Mouse (Mus musculus) midbrain, embryonic 11.5 days (tissue): ENCODE measurements at regions not wholly inside any gene's neighbourhood (a gene's known extent, or its start where the extent isn't known, plus 50 kb on each side); places are given as distances from the start of the nearest gene placed in this dataset.

Source experiments
- ATAC-seq: fragments of 200-750 bp; cut with Nextera tagmentation; 2 replicates; pipeline ENCODE4 v1.8.0; 2017; ENCODE audit warnings: moderate TSS enrichment, moderate library complexity; ENCODE audit not compliant: low FRiP score
- DNase-seq: peaks from one replicate; pipeline ENCODE4 v3.0.0; 2015; ENCODE audit warnings: low spot score; ENCODE audit errors: missing footprints
- H3K27ac ChIP-seq: fragments of 300-500 bp; sonication (generic); 2 replicates; pipeline ENCODE4 v1.5.1; 2014; ENCODE audit warnings: low read depth, low read length
- H3K27me3 ChIP-seq: fragments of 300-500 bp; sonication (generic); 2 replicates; pipeline ENCODE4 v1.6.1; 2014; ENCODE audit warnings: mild to moderate bottlenecking, low read length, moderate library complexity, mixed read lengths; ENCODE audit not compliant: control insufficient read depth, insufficient read depth
- H3K36me3 ChIP-seq: fragments of 300-500 bp; sonication (generic); 2 replicates; pipeline ENCODE4 v1.6.1; 2014; ENCODE audit warnings: mild to moderate bottlenecking, low read length, moderate library complexity, mixed read lengths; ENCODE audit not compliant: control insufficient read depth, insufficient read depth
- H3K4me1 ChIP-seq: fragments of 300-500 bp; sonication (generic); 2 replicates; pipeline ENCODE4 v1.6.1; 2014; ENCODE audit warnings: low read length; ENCODE audit not compliant: control insufficient read depth, insufficient read depth
- H3K4me2 ChIP-seq: fragments of 300-500 bp; sonication (generic); 2 replicates; pipeline ENCODE4 v1.6.1; 2014; ENCODE audit warnings: mild to moderate bottlenecking, moderate library complexity
- H3K4me3 ChIP-seq: fragments of 300-500 bp; sonication (generic); 2 replicates; pipeline ENCODE4 v1.5.1; 2014; ENCODE audit warnings: low read depth, low read length
- H3K9ac ChIP-seq: fragments of 300-500 bp; sonication (generic); 2 replicates; pipeline ENCODE4 v1.6.1; 2014; ENCODE audit warnings: low read length
- H3K9me3 ChIP-seq: fragments of 300-500 bp; sonication (generic); 2 replicates; pipeline ENCODE4 v1.6.1; 2016; ENCODE audit warnings: low read length; ENCODE audit not compliant: control insufficient read depth
- WGBS: fragments of 180-500 bp; shearing (Covaris S2); extraction: QIAGEN DNeasy Blood & Tissue Kit; methylation state at CpG from one replicate; pipeline ENCODE4 v1.1.7; 2014; 5-methylcytosine and 5-hydroxymethylcytosine counted together

DNA sequence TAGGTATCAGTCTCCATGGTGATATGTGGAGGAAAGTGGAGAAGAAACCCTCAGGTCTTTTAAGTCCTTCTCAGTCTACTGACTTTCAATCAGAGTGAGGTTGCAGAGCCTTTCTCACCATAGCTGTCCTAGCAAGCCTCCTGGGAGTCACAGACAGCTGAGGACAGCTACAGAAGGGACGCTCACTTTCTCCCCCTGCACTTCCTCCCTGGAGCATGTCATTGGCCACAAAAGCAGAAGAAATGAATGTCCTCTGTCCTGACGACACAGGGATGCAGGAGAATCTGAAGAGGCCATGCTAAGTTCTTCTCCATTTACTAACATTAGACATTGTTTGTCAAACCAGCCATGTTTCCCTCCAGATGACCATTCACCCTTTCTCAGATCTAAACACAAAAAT is 2321.0 kb downstream of the 4930444P10Rik start:
- Histone ChIP-seq H3K4me1 (no peaks in the 10 kb centered on the region), H3K27me3 (no peaks in the 10 kb centered on the region), H3K9ac (no peak overlapping the region), H3K36me3 (no peaks in the 10 kb centered on the region), H3K27ac (no peak overlapping the region), H3K4me2 (no peak overlapping the region), H3K9me3 (no peaks in the 10 kb centered on the region), H3K4me3 (no peak overlapping the region)
- 27% methylated on average over 2 of the region's 2 CpGs for WGBS
- no peak for DNase-seq
- no peak for ATAC-seq

GRCm38 (mm10) chr1:13771014-13771463 is 2322.1 kb downstream of the 4930444P10Rik start:
- no peak for DNase-seq
- Histone ChIP-seq H3K27me3 (no peaks in the 10 kb centered on the region), H3K9me3 (no peaks in the 10 kb centered on the region), H3K4me2 (no peak overlapping the region), H3K9ac (no peak overlapping the region), H3K4me3 (no peak overlapping the region), H3K4me1 (no peaks in the 10 kb centered on the region), H3K27ac (no peak overlapping the region), H3K36me3 (no peaks in the 10 kb centered on the region)
- ATAC-seq, result no peak
- 68% methylated on average over 10 of the region's 10 CpGs for WGBS

GRCm38 (mm10) chr1:13752479-13752878 is 2338.6 kb downstream of the A830018L16Rik start:
- WGBS, result 89% methylated on average over 1 of the region's 1 CpGs
- H3K36me3 ChIP-seq, result no peaks in the 10 kb centered on the region
- no peak overlapping the region for H3K4me3 ChIP-seq
- no peak overlapping the region for H3K9ac ChIP-seq
- H3K27me3 ChIP-seq, result no peaks in the 10 kb centered on the region
- DNase-seq, result no peak
- no peak overlapping the region for H3K27ac ChIP-seq
- H3K4me1 ChIP-seq, result no peaks in the 10 kb centered on the region
- H3K4me2 ChIP-seq, result no peak overlapping the region
- H3K9me3 ChIP-seq, result no peaks in the 10 kb centered on the region
- no peak for ATAC-seq

- Histone ChIP-seq H3K9ac (no peak overlapping the region), H3K4me1 (no peaks in the 10 kb centered on the region), H3K27ac (no peak overlapping the region), H3K27me3 (no peaks in the 10 kb centered on the region), H3K9me3 (no peaks in the 10 kb centered on the region), H3K4me2 (no peak overlapping the region), H3K4me3 (no peak overlapping the region), H3K36me3 (no peaks in the 10 kb centered on the region)
- DNase-seq (no peak), ATAC-seq (no peak)
- 94% methylated on average over 1 of the region's 1 CpGs for WGBS
These were observed 2337.5 kb downstream of the A830018L16Rik start for GRCm38 (mm10) chr1:13751381-13751780.
